Mouse (Mus musculus): Measurements from ENCODE around the gene Olfr702. TPM values are rescaled to one million over a fixed set of nuclear protein-coding genes. Genes with fewer than 3 reads are reported as not detected.
A peak's percentile ranks its signal among the peaks of the same experiment; 100 is the strongest.

Olfr702 gene
- polyA plus RNA-seq (2014; fragmentation: Nextera tagmentation; extraction: Ambion mirVana): not detected in 2 replicates

DNA sequence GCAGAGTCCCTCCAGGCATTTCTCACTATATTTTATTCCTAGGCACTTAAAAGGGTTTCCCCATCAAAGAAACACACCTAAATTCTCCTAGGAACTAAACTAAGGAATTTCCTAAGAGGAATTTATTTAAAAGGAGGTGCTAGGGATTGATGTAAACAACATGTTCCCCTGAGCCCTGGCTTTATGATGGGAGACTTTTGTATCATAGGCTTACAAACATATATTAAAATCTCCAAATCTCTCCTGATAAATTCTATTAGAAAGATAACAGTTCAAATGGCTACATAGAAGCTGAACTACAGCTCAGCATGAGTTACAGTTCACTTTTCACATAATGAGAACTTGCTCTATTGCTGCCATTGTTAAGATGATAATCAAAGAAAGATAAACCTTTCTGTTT is at the start of gene Olfr702:
TSS of gene Olfr702 (minus strand) at position 101 of the 400 bp plus-strand sequence.
- Histone ChIP-seq H3K4me1 (ENCODE audit: control insufficient read depth, insufficient read depth, low read length) (no peaks in the 10 kb centered on the region), H3K4me3 (replicated peaks; ENCODE audit: low read depth, low read length) (no peak within 1 kb of the TSS), H3K27ac (replicated peaks; ENCODE audit: low read depth, low read length) (no peak within 1 kb of the TSS), H3K36me3 (ENCODE audit: control insufficient read depth, insufficient read depth, low read length) (no peaks in the 10 kb centered on the region), H3K9ac (replicated peaks; ENCODE audit: low read length) (no peak within 1 kb of the TSS), H3K9me3 (ENCODE audit: control insufficient read depth, low read length) (no peaks in the 10 kb centered on the region), H3K4me2 (ENCODE audit: low read length) (no peak within 1 kb of the TSS), H3K27me3 (ENCODE audit: control insufficient read depth, insufficient read depth, low read length) (no peaks in the 10 kb centered on the region)
- ATAC-seq (ENCODE audit: low FRiP score, low TSS enrichment) (no peak), DNase-seq (no peak)

DNA sequence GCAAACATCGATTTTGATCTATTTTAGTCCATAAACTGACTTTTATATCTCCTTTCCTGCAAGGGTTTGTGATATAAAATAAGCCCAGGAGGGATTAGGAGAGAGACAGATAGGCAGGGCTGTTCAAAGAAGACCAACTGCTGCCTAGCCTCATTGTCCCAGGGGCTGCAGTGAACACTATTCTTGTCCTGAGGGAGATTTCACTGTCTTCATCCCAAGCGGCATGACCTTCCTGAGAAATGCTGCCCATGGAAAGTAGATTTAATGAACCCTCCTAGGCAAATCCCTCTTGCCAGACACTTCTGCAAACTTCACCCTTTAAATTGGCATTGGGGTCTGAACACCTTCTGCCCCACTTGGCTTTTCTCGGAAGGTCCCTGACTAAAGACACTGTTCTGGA is 43.1 kb upstream of the Olfr702 start, which contains the start of gene Olfr705:
TSS of gene Olfr705 (minus strand) at position 101 of the 400 bp plus-strand sequence.
- Histone ChIP-seq H3K4me2 (ENCODE audit: low read length) (no peak within 1 kb of the TSS), H3K4me3 (replicated peaks; ENCODE audit: low read depth, low read length) (no peak within 1 kb of the TSS), H3K9me3 (ENCODE audit: control insufficient read depth, low read length) (no peaks in the 10 kb centered on the region), H3K36me3 (ENCODE audit: control insufficient read depth, insufficient read depth, low read length) (no peaks in the 10 kb centered on the region), H3K27ac (replicated peaks; ENCODE audit: low read depth, low read length) (no peak within 1 kb of the TSS), H3K4me1 (ENCODE audit: control insufficient read depth, insufficient read depth, low read length) (no peaks in the 10 kb centered on the region), H3K9ac (replicated peaks; ENCODE audit: low read length) (no peak within 1 kb of the TSS), H3K27me3 (ENCODE audit: control insufficient read depth, insufficient read depth, low read length) (no peaks in the 10 kb centered on the region)
- no peak for DNase-seq
- no peak for ATAC-seq (ENCODE audit: low FRiP score, low TSS enrichment)
- WGBS: 84% methylated on average over 3 of the region's 3 CpGs

DNA sequence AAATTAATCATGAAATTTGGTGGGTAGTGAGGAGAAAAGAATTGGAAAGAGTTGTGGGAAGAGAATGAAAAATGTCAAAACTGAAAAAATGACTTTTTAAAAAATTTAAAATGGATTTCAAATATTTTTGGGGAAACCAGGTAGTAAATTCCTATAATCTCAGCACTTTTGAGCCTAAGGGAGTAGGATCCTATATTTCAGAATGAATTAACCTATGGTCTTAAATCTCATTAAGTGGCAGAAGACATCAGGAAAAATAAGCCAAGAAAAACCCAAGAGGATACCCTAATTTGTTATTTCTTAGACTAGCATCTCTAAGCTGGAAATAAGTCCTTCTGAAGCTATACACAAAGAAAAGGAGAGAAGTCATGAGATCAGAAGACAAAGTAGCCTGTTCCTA is 29.2 kb upstream of the Olfr702 start, which contains the start of gene Olfr704:
TSS of gene Olfr704 (plus strand) at position 301 of the 400 bp plus-strand sequence.
- DNase-seq: no peak
- Histone ChIP-seq H3K4me3 (replicated peaks; ENCODE audit: low read depth, low read length) (no peak within 1 kb of the TSS), H3K4me1 (ENCODE audit: control insufficient read depth, insufficient read depth, low read length) (no peaks in the 10 kb centered on the region), H3K36me3 (ENCODE audit: control insufficient read depth, insufficient read depth, low read length) (no peaks in the 10 kb centered on the region), H3K4me2 (ENCODE audit: low read length) (no peak within 1 kb of the TSS), H3K9ac (replicated peaks; ENCODE audit: low read length) (no peak within 1 kb of the TSS), H3K9me3 (ENCODE audit: control insufficient read depth, low read length) (no peaks in the 10 kb centered on the region), H3K27ac (replicated peaks; ENCODE audit: low read depth, low read length) (no peak within 1 kb of the TSS), H3K27me3 (ENCODE audit: control insufficient read depth, insufficient read depth, low read length) (no peaks in the 10 kb centered on the region)
- no peak for ATAC-seq (ENCODE audit: low FRiP score, low TSS enrichment)

DNA sequence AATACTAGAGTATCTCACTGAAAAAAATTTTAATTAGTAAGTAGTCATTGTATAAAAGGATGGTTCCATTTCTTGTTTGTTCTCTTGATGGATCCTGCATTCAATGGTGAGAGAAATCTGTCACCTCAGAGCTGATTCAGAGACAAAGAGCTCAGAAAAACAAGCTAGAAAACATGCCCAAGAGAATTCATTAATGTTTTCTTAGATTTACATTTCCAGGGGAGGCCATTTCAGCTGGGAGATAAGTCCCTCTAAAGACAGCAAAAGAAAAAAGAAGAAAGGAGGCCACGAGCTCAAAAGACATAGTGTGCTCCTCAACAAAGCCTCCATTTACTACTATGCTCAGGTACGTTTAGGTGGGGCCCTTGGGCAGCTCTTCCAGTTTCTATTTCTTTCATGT is 9.4 kb upstream of the Olfr702 start, which contains the start of gene Olfr703:
TSS of gene Olfr703 (plus strand) at position 301 of the 400 bp plus-strand sequence.
- no peak within 1 kb of the TSS for H3K27ac ChIP-seq (replicated peaks; ENCODE audit: low read depth, low read length)
- no peaks in the 10 kb centered on the region for H3K9me3 ChIP-seq (ENCODE audit: control insufficient read depth, low read length)
- no peaks in the 10 kb centered on the region for H3K4me1 ChIP-seq (ENCODE audit: control insufficient read depth, insufficient read depth, low read length)
- H3K36me3 ChIP-seq (ENCODE audit: control insufficient read depth, insufficient read depth, low read length): no peaks in the 10 kb centered on the region
- WGBS: 69% methylated on average over 2 of the region's 2 CpGs
- DNase-seq: no peak
- no peaks in the 10 kb centered on the region for H3K27me3 ChIP-seq (ENCODE audit: control insufficient read depth, insufficient read depth, low read length)
- ATAC-seq (ENCODE audit: low FRiP score, low TSS enrichment): no peak
- no peak within 1 kb of the TSS for H3K4me2 ChIP-seq (ENCODE audit: low read length)
- no peak within 1 kb of the TSS for H3K4me3 ChIP-seq (replicated peaks; ENCODE audit: low read depth, low read length)
- H3K9ac ChIP-seq (replicated peaks; ENCODE audit: low read length): no peak within 1 kb of the TSS

DNA sequence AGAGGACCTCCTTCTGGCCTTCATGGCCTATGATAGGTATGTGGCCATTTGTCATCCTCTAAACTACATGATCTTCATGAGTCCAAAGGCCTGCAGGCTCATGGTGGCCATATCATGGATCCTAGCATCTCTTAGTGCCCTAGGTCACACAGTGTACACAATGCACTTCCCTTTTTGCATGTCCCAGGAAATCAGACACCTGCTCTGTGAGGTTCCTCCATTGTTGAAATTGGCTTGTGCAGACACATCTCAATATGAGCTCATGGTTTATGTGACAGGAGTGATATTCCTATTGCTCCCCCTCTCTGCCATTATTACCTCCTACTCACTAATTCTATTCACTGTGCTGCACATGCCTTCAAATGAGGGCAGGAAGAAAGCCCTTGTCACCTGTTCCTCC is 15.3 kb downstream of the Olfr702 start:
- no peaks in the 10 kb centered on the region for H3K9me3 ChIP-seq (ENCODE audit: control insufficient read depth, low read length)
- H3K4me1 ChIP-seq (ENCODE audit: control insufficient read depth, insufficient read depth, low read length): no peaks in the 10 kb centered on the region
- no peak overlapping the region for H3K9ac ChIP-seq (replicated peaks; ENCODE audit: low read length)
- no peak overlapping the region for H3K4me3 ChIP-seq (replicated peaks; ENCODE audit: low read depth, low read length)
- H3K27ac ChIP-seq (replicated peaks; ENCODE audit: low read depth, low read length): no peak overlapping the region
- DNase-seq: no peak
- no peaks in the 10 kb centered on the region for H3K27me3 ChIP-seq (ENCODE audit: control insufficient read depth, insufficient read depth, low read length)
- H3K36me3 ChIP-seq (ENCODE audit: control insufficient read depth, insufficient read depth, low read length): no peaks in the 10 kb centered on the region
- no peak for ATAC-seq (ENCODE audit: low FRiP score, low TSS enrichment)
- H3K4me2 ChIP-seq (ENCODE audit: low read length): no peak overlapping the region

DNA sequence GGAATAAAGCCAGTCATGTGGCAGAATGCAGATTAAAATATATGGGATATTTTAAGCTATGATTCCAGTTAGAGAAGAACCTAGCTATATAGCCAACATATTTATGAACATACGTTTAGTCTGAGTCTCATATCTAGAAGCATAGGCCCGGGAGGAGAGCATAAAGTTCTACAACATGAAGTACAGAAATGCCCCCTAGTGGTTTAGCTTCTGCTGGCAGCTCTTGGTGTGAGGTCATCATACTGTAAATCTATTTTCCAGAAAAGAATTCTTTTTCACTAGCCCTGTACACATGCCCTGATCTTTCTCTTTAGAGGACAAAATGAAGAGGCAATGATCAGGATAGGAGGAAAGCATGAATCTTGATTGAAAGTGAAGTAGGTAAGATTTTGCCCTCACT is 17.9 kb downstream of the Olfr702 start:
- H3K4me1 ChIP-seq (ENCODE audit: control insufficient read depth, insufficient read depth, low read length): no peaks in the 10 kb centered on the region
- H3K9ac ChIP-seq (replicated peaks; ENCODE audit: low read length): no peak overlapping the region
- no peak for ATAC-seq (ENCODE audit: low FRiP score, low TSS enrichment)
- H3K4me3 ChIP-seq (replicated peaks; ENCODE audit: low read depth, low read length): no peak overlapping the region
- H3K9me3 ChIP-seq (ENCODE audit: control insufficient read depth, low read length): no peaks in the 10 kb centered on the region
- no peaks in the 10 kb centered on the region for H3K36me3 ChIP-seq (ENCODE audit: control insufficient read depth, insufficient read depth, low read length)
- no peaks in the 10 kb centered on the region for H3K27me3 ChIP-seq (ENCODE audit: control insufficient read depth, insufficient read depth, low read length)
- DNase-seq: peak; percentile 12
- no peak overlapping the region for H3K4me2 ChIP-seq (ENCODE audit: low read length)
- WGBS: 54% methylated on average over 2 of the region's 2 CpGs
- H3K27ac ChIP-seq (replicated peaks; ENCODE audit: low read depth, low read length): no peak overlapping the region

DNA sequence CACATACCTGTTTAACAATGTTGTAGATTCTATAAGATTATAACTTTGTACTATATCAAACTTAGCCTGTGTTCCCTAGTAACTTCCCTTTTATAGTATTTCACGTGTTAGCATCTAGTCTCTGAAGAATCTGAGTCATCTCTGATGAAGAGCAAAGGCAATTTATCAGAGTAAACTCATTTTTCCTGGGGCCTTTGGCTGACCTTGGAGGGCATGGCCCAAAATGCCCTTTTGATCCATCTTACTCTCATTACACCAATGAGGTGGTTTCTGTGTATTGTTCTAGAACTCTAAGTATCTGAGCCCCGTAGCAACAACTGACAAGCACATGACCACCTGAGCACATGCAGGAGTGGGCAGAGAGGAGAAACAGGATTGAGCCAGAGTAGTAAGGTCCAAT is 19.9 kb downstream of the Olfr702 start, which contains the start of gene Olfr701:
TSS of gene Olfr701 (plus strand) at position 301 of the 400 bp plus-strand sequence.
- H3K27ac ChIP-seq (replicated peaks; ENCODE audit: low read depth, low read length): no peak within 1 kb of the TSS
- H3K4me2 ChIP-seq (ENCODE audit: low read length): no peak within 1 kb of the TSS
- H3K9ac ChIP-seq (replicated peaks; ENCODE audit: low read length): no peak within 1 kb of the TSS
- 71% methylated on average over 2 of the region's 2 CpGs for WGBS
- no peak within 1 kb of the TSS for H3K4me3 ChIP-seq (replicated peaks; ENCODE audit: low read depth, low read length)
- no peaks in the 10 kb centered on the region for H3K9me3 ChIP-seq (ENCODE audit: control insufficient read depth, low read length)
- no peaks in the 10 kb centered on the region for H3K27me3 ChIP-seq (ENCODE audit: control insufficient read depth, insufficient read depth, low read length)
- no peaks in the 10 kb centered on the region for H3K4me1 ChIP-seq (ENCODE audit: control insufficient read depth, insufficient read depth, low read length)
- DNase-seq: no peak
- no peak for ATAC-seq (ENCODE audit: low FRiP score, low TSS enrichment)
- no peaks in the 10 kb centered on the region for H3K36me3 ChIP-seq (ENCODE audit: control insufficient read depth, insufficient read depth, low read length)

DNA sequence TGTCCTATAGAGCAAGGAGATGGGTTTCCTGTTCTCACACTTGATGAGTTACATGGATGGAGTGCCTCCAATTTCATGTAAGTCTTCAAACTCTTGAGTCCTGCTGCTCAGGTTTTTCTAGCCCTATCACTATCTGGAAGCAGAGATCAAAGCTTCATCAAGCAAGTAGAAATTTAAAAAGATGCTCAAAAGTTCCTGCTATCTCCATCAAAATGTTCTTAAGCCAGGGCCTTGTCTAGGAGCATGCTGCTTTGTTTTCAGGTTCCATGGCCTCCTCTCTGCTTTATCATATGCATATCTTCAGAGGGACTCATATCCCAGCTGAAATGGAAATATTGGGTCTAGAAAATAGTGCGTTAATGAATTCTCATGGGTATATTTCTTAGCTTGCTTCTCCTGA is 25.0 kb downstream of the Olfr702 start, which contains the start of gene Olfr700:
TSS of gene Olfr700 (minus strand) at position 101 of the 400 bp plus-strand sequence.
- no peak for ATAC-seq (ENCODE audit: low FRiP score, low TSS enrichment)
- H3K36me3 ChIP-seq (ENCODE audit: control insufficient read depth, insufficient read depth, low read length): no peaks in the 10 kb centered on the region

DNA sequence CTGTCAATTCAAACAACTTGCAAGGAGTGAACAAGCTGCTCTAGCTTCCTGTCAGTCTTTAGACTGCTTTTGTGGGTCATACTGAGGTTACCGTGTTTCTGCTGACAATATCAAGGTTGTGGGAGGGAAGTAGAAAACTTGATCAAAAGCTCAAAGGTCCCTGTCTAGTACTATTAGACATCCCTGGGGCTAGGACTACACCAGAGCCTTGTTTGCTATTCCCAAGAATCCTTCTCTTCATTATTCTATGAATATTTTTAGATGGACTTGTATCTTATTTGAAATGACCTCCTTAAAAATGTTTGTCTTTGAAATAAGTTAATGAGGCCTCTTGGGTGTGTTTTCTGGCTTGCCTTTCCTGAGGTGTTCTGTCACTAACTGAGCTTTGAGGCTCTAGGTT is 40.6 kb downstream of the Olfr702 start, which contains the start of gene Olfr699:
TSS of gene Olfr699 (minus strand) at position 101 of the 400 bp plus-strand sequence.
- Histone ChIP-seq H3K4me2 (ENCODE audit: low read length) (no peak within 1 kb of the TSS), H3K9me3 (ENCODE audit: control insufficient read depth, low read length) (no peaks in the 10 kb centered on the region), H3K4me3 (replicated peaks; ENCODE audit: low read depth, low read length) (no peak within 1 kb of the TSS), H3K36me3 (ENCODE audit: control insufficient read depth, insufficient read depth, low read length) (no peaks in the 10 kb centered on the region), H3K9ac (replicated peaks; ENCODE audit: low read length) (no peak within 1 kb of the TSS), H3K27ac (replicated peaks; ENCODE audit: low read depth, low read length) (no peak within 1 kb of the TSS), H3K27me3 (ENCODE audit: control insufficient read depth, insufficient read depth, low read length) (no peaks in the 10 kb centered on the region), H3K4me1 (ENCODE audit: control insufficient read depth, insufficient read depth, low read length) (no peaks in the 10 kb centered on the region)
- 94% methylated on average over 1 of the region's 1 CpGs for WGBS
- ATAC-seq (ENCODE audit: low FRiP score, low TSS enrichment): no peak
- no peak for DNase-seq

More for the DNA sequence above, 25.0 kb downstream of the Olfr702 start, which contains the start of gene Olfr700:
- no peaks in the 10 kb centered on the region for H3K4me1 ChIP-seq (ENCODE audit: control insufficient read depth, insufficient read depth, low read length)
- H3K27ac ChIP-seq (replicated peaks; ENCODE audit: low read depth, low read length): no peak within 1 kb of the TSS
- H3K9me3 ChIP-seq (ENCODE audit: control insufficient read depth, low read length): no peaks in the 10 kb centered on the region
- H3K9ac ChIP-seq (replicated peaks; ENCODE audit: low read length): no peak within 1 kb of the TSS
- 87% methylated on average over 1 of the region's 1 CpGs for WGBS
- H3K4me3 ChIP-seq (replicated peaks; ENCODE audit: low read depth, low read length): no peak within 1 kb of the TSS
- H3K27me3 ChIP-seq (ENCODE audit: control insufficient read depth, insufficient read depth, low read length): no peaks in the 10 kb centered on the region
- no peak within 1 kb of the TSS for H3K4me2 ChIP-seq (ENCODE audit: low read length)
- no peak for DNase-seq

Data from midbrain, embryonic 14.5 days (tissue).